Mouse (Mus musculus) gastrocnemius, postnatal 36 days (tissue): ENCODE results near the gene 4930442H23Rik. TPM values are rescaled to one million over a fixed set of nuclear protein-coding genes. Genes with fewer than 3 reads are reported as not detected.
"Not testable (repeated sequence)": the region's sequence is repeated elsewhere in the genome, so short reads cannot be mapped to it uniquely, and the experiment has no call there.

ENCODE experiments used
- DNase-seq, 2 experiments: peaks; one replicate each; pipeline ENCODE4 v3.0.0; 2022
- intact Hi-C: fragments of 180-260 bp; cut with DNase I; formaldehyde crosslinking; loops from one replicate; pipeline ENCODE4 v1.15.1; 2025
- total RNA-seq, 2 experiments: library from RNA; stranded (reverse); gene quantifications; 2 replicates each; pipeline ENCODE4 v1.2.3; 2021

Gene 4930442H23Rik
- total RNA-seq, 2 experiments from 2014 or later = not detected

DNA sequence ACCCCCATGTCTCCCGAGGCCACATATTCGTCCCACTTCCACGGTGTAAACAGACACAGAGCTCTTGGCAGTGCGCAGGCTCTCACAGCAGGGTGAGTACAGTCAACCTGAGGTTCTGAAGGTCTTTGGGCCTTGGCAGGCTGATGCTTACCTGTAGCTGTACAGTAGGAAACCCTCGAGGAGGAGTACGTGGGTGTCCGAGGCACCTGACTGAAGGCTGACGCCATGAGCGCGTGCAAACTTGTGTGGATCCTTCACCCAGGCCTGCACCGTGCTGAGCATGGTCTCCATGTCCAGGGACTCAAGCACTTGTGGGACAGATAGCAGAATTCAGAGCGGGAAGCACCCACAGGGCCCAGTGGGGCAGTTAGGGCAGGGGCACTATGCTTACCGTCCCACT, 16.5 kb upstream of the 4930442H23Rik start:
- intact Hi-C loops = no loop called here
- DNase-seq = no peak

DNA sequence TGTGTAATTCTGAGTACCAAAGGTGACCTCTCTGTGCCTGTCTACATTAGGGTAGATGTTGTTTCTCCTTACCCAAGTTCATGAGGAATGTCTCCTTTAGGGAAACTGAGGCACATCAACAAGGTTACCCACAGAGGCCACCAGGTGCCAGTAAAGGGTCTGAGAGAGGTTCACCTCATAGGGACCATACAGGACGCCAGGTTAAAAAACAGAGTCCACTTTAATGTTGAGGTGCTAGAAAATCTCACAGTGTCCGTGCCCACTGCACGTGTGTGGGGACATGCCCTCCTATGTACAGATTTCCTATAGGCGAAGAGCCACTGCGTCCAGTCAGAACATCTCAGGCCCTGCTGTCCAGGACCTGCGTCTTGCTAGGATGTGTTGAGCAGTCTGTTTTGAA, 15.3 kb upstream of the 4930442H23Rik start:
- peak in 1 of 2 experiments; percentile 15 for DNase-seq
- intact Hi-C loops = loop anchor here (2.0 kb wide), 1 partner anchor 18 kb away; no protein-coding TSS in a partner anchor

DNA sequence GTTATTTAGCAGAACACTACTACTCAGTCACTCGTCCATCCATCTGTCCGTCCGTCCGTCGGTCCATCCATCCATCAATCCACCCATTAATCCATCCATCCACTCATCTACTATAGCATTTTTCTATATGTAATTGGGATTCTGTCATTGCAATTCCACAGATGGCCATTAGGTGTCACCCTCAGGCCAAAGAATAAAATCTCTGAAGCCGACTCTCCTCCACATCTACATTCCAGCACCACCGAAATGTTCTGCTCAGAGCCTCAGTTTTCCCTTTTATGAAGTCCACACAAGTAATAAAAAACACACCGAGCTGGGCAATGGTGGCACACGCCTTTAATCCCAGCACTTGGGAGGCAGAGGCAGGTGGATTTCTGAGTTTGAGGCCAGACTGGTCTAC, 14.6 kb upstream of the 4930442H23Rik start:
- DNase-seq = peak in 1 of 2 experiments; percentile 14
- intact Hi-C loops = loop anchor here (2.0 kb wide), 1 partner anchor 19 kb away; no protein-coding TSS in a partner anchor

DNA sequence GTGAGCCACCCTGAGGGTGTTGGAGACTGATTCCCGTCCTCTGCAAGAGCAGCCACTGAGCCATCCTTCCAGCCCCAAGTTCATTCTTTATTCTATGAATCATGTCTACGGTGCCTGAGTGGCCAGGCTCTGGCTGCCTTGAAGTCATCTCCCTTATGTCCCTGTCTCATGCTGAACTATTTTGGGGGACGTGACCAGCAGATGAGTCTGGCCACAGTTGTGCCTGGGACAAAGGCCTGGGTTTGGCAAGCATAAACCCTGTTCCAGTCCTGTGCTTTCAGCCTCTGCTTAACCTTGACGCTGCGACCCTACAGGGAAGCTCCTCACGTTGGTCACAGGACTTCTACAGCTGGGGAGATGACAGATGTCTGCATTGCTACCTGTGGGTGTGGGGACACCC, 13.7 kb upstream of the 4930442H23Rik start:
- intact Hi-C loops = no loop called here
- peak in 1 of 2 experiments; percentile 32 for DNase-seq

DNA sequence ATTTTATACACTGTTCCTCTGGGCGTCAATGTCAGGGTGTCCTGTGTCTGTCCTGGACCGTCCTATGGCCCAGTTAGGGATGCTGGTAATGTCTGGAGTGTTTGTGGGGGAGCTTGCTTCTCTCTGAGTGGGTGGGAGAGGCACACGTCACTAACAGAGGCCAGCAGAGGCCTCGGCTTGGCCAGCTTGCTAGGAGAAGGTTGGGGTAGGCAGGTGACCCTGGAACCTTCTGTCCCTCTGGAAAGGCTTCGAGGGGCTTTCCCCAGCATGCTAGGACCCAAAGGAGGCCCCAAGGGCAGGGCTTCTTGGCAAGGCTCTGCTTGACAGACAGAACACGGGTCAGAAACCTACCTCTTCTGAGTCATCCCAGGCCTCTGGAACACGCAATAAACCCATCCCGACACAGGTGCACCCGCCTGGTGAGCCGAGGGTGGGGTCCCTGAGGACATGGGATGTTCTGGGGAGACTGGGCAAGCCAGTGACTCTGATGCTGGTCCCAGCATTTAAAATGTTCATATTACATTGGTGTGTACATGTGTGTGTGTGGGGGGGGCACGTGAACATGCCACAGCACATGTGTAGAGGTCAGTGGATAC, 12.9 kb upstream of the 4930442H23Rik start:
- DNase-seq = peak in 1 of 2 experiments; percentile 36
- intact Hi-C loops = no loop called here

DNA sequence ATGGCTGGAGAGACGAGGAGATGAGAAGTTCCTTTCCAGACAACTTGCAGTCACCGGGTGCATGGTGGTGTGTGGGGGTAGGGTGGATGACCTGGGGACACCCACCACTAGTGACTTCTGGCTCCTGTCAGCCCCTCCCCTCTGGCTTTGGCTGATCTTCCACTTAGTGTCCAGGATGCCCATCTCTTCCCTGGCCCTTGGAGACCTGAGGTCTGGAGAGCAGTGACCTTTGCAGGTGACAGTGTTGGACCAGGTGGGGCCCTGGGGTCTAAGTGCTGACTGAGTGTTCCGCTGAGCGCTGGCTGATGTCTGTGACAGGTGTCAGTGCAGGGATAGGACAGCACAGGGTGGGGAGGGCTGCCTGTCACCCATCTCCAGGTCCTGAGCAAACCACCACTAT, 11.7 kb upstream of the 4930442H23Rik start:
- intact Hi-C loops = no loop called here
- peak; percentile 42 to 49 for DNase-seq

DNA sequence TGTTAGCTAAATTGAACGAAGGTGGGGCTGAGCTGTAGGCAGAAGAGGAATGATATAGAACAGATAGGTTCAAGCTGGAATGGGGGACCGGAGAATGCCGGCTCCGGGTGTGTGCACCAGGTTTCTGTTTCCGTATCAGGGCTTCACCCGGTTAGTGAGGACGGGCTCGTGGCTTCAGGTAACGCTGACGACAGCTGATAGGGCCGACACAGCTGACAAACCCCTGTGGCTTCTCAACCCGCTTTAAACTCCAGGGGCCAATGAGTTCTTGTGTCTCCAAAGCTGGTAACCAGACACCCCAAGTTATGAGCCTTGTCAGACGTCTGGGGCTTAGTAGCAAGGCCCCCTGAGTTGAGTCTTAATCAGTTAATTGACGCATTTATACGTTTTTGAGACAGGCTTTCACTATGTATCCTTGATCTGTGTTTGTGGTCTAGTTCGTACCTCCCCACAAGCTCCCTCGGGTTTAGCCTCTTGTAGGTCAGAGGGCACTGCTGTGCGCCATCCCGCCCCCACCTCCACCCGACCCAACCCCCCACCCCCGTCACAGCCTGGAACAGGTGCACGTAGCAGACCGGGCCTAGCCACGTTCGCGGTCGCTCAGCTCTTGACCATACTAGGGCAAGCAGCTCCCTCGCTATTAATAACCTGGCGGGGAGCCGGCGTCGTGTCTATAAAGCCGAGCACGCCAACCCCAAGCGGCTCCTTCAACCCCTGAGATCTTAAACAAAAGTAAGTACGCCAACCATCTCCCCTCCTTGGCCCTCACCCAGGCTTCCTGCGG, 10.5 kb upstream of the 4930442H23Rik start:
- DNase-seq = peak; percentile 69 to 77
- intact Hi-C loops = no loop called here

DNA sequence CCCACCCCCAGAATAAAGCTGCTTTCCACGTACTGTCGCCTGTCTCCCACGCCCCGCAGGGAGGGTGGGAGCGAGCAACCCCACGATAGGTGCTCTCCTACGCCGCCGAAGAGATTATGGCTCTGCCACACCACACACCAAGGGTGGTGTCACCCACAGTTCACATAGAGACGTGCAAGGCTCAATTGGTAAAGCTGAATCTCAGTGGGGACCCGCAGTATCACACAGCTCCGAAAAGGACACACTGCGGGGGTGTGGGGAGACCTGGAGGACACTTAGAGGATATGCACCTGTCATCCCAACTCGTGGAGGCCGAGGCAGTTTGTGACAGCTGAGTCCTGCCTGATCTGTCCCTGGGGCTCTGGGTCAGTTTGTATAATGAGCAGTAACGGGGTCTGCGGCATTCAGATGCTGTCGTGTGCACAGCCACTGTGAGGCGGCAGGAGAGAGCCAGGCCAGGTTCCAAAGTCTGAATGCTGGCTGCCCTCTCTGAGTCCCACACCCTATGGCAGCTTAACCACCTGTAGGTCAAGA, 9.4 kb upstream of the 4930442H23Rik start:
- DNase-seq = peak in 1 of 2 experiments; percentile 45
- intact Hi-C loops = no loop called here

DNA sequence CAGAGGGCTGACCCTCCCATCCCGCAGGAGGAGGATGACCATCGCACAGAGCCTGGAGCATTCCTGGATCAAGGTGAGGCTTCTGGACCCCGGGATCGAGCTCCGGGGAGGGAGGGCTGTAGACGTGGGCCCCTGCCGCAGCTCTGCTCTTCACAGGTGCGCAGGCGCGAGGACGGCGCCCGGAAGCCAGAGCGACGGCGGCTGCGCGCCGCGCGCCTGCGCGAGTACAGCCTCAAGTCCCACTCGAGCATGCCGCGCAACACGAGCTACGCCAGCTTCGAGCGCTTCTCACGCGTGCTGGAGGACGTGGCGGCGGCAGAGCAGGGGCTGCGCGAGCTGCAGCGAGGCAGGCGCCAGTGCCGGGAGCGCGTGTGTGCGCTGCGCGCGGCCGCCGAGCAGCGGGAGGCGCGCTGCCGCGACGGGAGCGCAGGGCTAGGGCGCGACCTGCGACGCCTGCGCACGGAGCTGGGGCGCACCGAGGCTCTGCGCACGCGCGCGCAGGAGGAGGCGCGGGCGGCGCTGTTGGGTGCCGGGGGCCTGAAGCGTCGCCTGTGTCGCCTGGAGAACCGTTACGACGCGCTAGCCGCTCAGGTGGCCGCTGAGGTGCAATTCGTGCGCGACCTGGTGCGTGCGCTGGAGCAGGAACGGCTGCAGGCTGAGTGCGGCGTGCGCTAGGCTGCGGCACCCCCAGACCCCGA, 8.8 kb upstream of the 4930442H23Rik start:
- intact Hi-C loops = no loop called here
- DNase-seq = peak; percentile 72 to 84

DNA sequence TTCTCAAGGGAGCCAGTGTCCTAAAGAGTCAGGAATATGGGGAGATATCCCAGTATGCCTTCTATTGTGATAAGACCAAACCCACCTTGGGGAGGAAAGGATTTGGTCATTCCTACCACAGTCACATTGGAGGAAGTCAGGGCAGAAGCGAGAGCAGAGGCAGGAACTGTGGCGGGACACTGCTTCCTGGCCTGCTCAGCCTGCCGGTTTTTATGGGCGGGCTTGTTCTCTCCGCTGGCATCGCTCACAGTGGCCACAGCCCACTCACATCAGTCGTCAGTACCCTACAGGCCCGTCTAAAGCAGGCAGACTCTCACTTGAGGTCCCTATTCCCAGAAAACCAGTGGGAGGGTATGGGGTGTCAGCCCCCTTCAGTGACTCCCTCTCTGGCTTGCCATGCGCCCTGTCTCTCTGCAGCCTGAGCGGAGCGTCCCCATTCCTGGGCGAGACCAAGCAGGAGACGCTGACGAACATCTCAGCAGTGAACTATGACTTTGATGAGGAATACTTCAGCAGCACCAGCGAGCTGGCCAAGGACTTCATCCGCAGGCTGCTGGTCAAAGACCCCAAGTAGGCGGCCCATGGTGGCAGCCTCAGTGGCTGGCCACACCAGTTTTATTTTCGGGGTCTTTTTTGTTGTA, 7.8 kb upstream of the 4930442H23Rik start:
- intact Hi-C loops = no loop called here
- peak in 1 of 2 experiments; percentile 28 for DNase-seq

DNA sequence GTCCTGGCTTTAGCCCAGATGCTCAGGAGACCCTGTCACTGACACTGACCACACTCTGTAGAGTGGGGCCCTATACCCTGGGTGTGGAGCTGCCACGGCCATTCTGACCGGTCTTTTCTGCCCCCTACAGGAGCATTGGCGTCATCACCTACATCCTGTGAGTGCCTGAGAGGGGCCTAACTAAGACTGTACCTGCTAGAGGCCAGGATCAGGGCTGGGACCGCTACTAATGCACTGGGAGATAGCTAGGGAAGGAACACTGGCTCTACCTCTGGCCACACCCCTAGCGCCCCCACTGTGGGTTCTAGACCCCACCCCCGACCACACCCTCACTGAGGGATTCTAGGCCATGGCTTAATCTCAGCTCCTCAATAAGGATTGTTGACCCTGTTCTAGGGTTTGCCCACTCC, 7.3 kb upstream of the 4930442H23Rik start:
- intact Hi-C loops = no loop called here
- DNase-seq = no peak

DNA sequence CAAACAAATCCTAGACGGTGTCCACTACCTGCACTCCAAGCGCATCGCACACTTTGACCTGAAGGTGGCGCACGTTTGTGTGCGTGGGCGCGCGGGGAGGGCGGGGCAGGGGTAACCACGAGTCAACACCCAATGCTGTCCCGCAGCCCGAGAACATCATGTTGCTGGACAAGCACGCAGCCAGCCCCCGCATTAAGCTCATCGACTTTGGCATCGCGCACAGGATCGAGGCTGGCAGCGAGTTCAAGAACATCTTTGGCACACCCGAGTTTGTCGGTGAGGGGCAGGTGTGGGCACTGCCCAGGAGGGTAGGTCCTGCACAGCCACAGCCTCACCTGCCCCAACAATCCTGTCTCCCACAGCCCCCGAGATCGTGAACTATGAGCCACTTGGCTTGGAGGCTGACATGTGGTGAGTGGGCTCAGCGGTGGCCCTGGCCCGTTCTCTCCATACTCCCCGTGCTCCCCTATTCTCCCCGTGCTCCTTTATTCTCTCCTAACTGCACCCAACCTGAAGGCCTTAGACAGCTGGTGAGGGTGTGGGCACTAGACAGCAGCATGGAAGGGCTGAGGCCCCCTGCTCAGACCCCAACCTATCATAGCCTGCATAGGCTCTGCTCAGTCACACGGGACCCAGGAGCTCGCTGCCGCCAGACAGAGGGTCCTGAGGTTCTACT, 6.7 kb upstream of the 4930442H23Rik start:
- DNase-seq = no peak
- intact Hi-C loops = no loop called here

DNA sequence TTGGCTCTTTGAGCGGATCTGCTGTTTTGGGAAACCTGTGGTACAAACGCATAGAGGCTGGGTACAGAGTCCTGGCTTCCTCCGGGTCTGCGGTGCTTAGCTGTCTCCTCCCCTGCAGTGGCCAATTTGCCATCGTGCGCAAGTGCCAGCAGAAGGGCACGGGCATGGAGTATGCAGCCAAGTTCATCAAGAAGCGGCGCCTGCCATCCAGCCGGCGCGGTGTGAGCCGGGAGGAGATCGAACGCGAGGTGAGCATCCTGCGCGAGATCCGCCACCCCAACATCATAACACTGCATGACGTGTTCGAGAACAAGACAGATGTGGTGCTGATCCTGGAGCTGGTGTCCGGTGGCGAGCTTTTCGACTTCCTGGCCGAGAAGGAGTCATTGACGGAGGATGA, 6.2 kb upstream of the 4930442H23Rik start:
- no peak for DNase-seq

DNA sequence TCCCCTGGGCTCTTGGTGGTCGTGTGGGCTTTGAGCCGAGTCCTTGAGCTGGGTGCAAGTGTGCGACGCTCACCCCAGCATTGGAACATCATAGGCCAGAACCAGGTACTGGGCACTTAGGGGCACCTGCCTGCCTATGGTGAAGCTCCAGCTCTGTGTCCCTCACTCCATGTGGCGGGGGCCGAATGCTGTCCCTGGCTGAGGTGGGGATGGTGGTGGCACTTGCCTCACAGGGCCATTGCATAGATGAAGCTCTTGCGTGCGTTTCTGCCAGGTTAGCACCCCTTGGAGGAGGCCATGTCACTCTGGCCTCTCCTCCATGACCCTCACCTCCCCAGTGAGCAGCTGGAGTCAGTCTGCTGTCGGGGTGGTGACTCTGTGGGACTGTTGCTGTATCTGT, 3.5 kb upstream of the 4930442H23Rik start:
- intact Hi-C loops = no loop called here
- no peak for DNase-seq

More for the DNA sequence above, 6.2 kb upstream of the 4930442H23Rik start:
- intact Hi-C loops = no loop called here

DNA sequence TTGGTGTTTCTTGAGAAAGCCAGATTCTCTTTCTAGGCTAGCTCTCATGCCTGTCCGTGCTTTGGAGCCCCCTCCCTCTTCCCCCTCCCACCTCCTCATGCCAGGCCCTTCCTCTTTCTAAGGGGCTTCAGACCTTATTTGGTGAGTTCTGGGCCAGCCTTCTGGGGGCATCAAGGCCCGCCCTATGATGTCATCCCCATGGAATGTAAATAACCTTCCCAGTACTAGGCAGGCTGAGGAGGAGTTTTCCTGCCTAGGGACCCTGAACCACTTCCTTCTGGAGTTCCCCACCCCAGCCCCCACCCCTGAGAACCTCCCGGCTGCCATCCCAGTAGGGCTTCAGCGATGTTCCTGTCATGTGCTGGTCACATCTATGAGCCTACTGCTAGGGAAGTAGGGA, 1.1 kb upstream of the 4930442H23Rik start:
- intact Hi-C loops = no loop called here
- no peak for DNase-seq

DNA sequence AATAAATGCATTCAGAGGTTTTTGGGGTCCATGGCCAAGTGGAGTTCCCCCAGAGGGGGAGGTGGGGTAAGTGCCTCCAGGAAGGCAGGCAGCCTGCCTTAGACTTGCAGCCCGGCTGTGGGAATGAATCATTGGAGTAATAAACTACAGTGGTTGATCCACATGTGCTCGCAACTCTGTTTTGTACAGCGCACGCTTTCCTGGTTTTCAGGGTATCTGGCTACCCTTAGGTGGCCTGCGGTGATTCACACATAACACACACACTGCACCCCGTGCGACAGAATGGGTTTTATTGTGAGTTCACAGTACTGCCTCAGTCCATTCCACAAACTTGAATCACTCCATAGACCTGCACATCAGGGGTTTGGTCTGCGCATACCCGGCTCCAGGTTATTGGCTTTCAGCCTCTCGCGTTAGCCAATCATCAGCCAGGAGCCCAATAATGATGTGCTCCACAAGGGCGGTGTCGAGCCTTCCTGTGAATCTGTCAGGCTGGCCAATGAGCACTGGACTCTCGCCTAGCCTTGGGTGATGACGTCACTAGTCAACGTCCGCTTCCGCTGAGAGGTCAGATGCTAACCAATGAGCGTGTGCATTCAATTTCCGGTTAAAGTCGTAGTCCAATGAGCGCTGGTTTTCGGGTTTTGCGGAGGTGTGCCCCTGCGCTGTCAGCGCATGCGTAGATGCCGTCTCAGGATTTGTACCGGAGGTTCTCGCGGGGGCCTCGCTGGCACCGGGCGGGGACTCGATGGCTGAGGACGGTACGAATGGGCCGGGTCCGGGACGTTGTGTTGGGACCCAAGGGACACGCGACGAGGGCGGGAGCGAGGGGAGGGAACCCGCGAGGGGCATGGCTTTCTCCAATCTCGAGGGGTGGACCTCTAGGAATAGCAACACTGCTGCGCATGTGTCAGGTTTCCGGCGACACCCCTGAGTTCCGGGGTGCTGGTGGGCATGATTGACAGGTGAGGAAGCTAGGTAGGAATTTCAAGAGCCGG, 1.0 kb downstream of the 4930442H23Rik start, which contains the start of gene Dapk3:
Gene Dapk3 (plus strand): TSS at position 670 of the 998 bp plus-strand sequence.
- intact Hi-C loops = no loop called here
- peak; percentile 92 for DNase-seq

DNA sequence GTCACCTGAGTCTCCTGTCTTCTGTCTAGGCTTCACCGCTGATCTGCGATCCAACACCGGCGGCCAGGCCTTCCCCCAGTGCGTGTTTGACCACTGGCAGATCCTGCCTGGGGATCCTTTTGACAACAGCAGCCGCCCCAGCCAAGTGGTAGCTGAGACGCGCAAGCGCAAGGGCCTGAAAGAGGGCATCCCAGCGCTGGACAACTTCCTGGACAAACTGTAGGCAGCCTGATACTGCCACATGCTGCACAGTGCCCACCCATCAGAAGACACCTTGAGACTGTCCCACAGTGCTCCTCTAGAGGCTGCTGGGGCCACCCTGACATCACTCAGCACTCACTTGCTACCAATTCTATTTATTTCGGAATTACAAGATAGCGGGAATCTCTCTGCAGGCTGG, 1.8 kb downstream of the 4930442H23Rik start:
- intact Hi-C loops, DNase-seq: not testable (repeated sequence)

DNA sequence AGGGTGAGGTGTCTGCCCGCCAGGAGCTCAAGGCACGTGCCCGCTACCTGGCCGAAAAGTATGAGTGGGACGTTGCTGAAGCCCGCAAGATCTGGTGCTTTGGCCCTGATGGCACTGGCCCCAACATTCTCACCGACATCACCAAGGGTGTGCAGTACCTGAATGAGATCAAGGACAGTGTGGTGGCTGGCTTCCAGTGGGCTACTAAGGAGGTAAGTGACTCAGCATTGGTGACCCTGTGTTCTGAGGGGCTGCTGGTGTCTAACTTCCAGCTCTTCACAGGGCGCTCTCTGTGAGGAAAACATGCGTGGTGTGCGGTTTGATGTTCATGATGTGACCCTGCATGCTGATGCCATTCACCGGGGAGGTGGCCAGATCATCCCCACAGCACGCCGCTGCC, 2.7 kb downstream of the 4930442H23Rik start:
- intact Hi-C loops = no loop called here
- no peak for DNase-seq
